8 mouse cellular contexts compared by ENCODE assay signal in genomic region chr6:83794760-83795296, GRCm38 (mm10). TPM values are rescaled to one million over a fixed set of nuclear protein-coding genes. Genes with fewer than 3 reads are reported as not detected.
DNase-seq lines count a peak whose midpoint lies in the region; ATAC-seq lines count a peak whose summit lies in the region.

Gene Nagk, plus strand, starts transcription at chr6:83794982.

- peak; percentile 93 to 94 for DNase-seq in CD8-positive naive resting alpha-beta T cell, adult 2 months (ENCODE audit: low read depth in 2 of 2, low spot score in 2 of 2)
- DNase-seq in c-Kit-positive CD71-negative TER-119-negative erythroid progenitor cells, embryonic 14.5 days (ENCODE audit: low read depth), result peak; percentile 90
- peak; percentile 95 for DNase-seq in forebrain, embryonic 11.5 days (ENCODE audit: low spot score)
- peak; percentile 95 to 98 for DNase-seq in kidney, postnatal 36 days
- DNase-seq in telencephalon, adult 2 months (ENCODE audit: low read depth, low spot score), result peak; percentile 94

- H3K4me3 ChIP-seq in forebrain, embryonic 11.5 days (ENCODE audit: low read depth, low read length), result peak within 1 kb of the TSS; percentile 66
- H3K4me3 ChIP-seq in heart, embryonic 16.5 days (ENCODE audit: low read length), result peak within 1 kb of the TSS; percentile 87
- peak within 1 kb of the TSS; percentile 75 for H3K4me3 ChIP-seq in liver, embryonic 15.5 days (replicated peaks)
- H3K4me3 ChIP-seq in neural tube, embryonic 12.5 days, result peak within 1 kb of the TSS; percentile 80

- H3K9ac ChIP-seq in forebrain, embryonic 11.5 days (ENCODE audit: low read length), result peak within 1 kb of the TSS; percentile 78
- peak within 1 kb of the TSS; percentile 86 for H3K9ac ChIP-seq in heart, embryonic 16.5 days (ENCODE audit: low read length)
- peak within 1 kb of the TSS; percentile 51 for H3K9ac ChIP-seq in liver, embryonic 15.5 days
- H3K9ac ChIP-seq in neural tube, embryonic 12.5 days, result peak within 1 kb of the TSS; percentile 84

- H3K27me3 ChIP-seq in forebrain, embryonic 11.5 days (ENCODE audit: control insufficient read depth, insufficient read depth, low read length), result no peaks in the 10 kb centered on the region
- H3K27me3 ChIP-seq in heart, embryonic 16.5 days (ENCODE audit: control insufficient read depth, insufficient read depth, low read length), result no peaks in the 10 kb centered on the region
- peaks cover 8% of the 10 kb centered on the region for H3K27me3 ChIP-seq in liver, embryonic 15.5 days
- no peaks in the 10 kb centered on the region for H3K27me3 ChIP-seq in neural tube, embryonic 12.5 days (replicated peaks)

- no peaks in the 10 kb centered on the region for H3K9me3 ChIP-seq in forebrain, embryonic 11.5 days (ENCODE audit: control insufficient read depth, low read length)
- H3K9me3 ChIP-seq in heart, embryonic 16.5 days (replicated peaks; ENCODE audit: control insufficient read depth, low read length), result no peaks in the 10 kb centered on the region
- no peaks in the 10 kb centered on the region for H3K9me3 ChIP-seq in liver, embryonic 15.5 days (replicated peaks)
- H3K9me3 ChIP-seq in neural tube, embryonic 12.5 days, result no peaks in the 10 kb centered on the region

- peaks cover 4% of the 10 kb centered on the region; the same call in 1 of the 2 replicates for H3K4me1 ChIP-seq in forebrain, embryonic 11.5 days (replicated peaks; ENCODE audit: control insufficient read depth, insufficient read depth, low read length)
- H3K4me1 ChIP-seq in heart, embryonic 16.5 days (ENCODE audit: control insufficient read depth, insufficient read depth, low read length), result peaks cover 14% of the 10 kb centered on the region
- peaks cover 32% of the 10 kb centered on the region for H3K4me1 ChIP-seq in liver, embryonic 15.5 days (replicated peaks)
- H3K4me1 ChIP-seq in neural tube, embryonic 12.5 days, result peaks cover 6% of the 10 kb centered on the region

- H3K4me2 ChIP-seq in forebrain, embryonic 11.5 days (ENCODE audit: low read depth, low read length, severe bottlenecking), result peak within 1 kb of the TSS; percentile 95
- peak within 1 kb of the TSS; percentile 78 for H3K4me2 ChIP-seq in heart, embryonic 16.5 days (ENCODE audit: low read depth, low read length)
- H3K4me2 ChIP-seq in liver, embryonic 15.5 days, result peak within 1 kb of the TSS; percentile 83
- H3K4me2 ChIP-seq in neural tube, embryonic 12.5 days (replicated peaks), result peak within 1 kb of the TSS; percentile 89

- ATAC-seq in forebrain, embryonic 11.5 days (replicated peaks; ENCODE audit: low FRiP score), result peak; percentile 96
- ATAC-seq in heart, embryonic 16.5 days (replicated peaks; ENCODE audit: extremely low read depth, insufficient read depth, low FRiP score), result peak; percentile 94
- peak; percentile 90 for ATAC-seq in liver, embryonic 15.5 days (ENCODE audit: insufficient read depth)
- peak; percentile 96 for ATAC-seq in neural tube, embryonic 12.5 days (ENCODE audit: low FRiP score, low read depth)

- under 1% methylated on average over 43 of the region's 43 CpGs for WGBS in forebrain, embryonic 11.5 days
- WGBS in heart, embryonic 16.5 days, result under 1% methylated on average over 43 of the region's 43 CpGs
- WGBS in liver, embryonic 15.5 days (ENCODE audit: insufficient replicate concordance), result under 1% methylated on average over 43 of the region's 43 CpGs
- WGBS in neural tube, embryonic 12.5 days, result under 1% methylated on average over 43 of the region's 43 CpGs

- H3K27ac ChIP-seq in forebrain, embryonic 11.5 days (ENCODE audit: low read depth, low read length), result peak within 1 kb of the TSS; percentile 91
- peak within 1 kb of the TSS; percentile 95 for H3K27ac ChIP-seq in heart, embryonic 16.5 days (ENCODE audit: low read length)
- peak within 1 kb of the TSS; percentile 98 for H3K27ac ChIP-seq in liver, embryonic 15.5 days (replicated peaks)
- peak within 1 kb of the TSS; percentile 92 for H3K27ac ChIP-seq in neural tube, embryonic 12.5 days

- no peaks in the 10 kb centered on the region for H3K36me3 ChIP-seq in forebrain, embryonic 11.5 days (ENCODE audit: control insufficient read depth, insufficient read depth, low read length)
- peaks cover 5% of the 10 kb centered on the region; the same call in 1 of the 2 replicates for H3K36me3 ChIP-seq in heart, embryonic 16.5 days (ENCODE audit: control insufficient read depth, insufficient read depth)
- H3K36me3 ChIP-seq in liver, embryonic 15.5 days (replicated peaks), result no peaks in the 10 kb centered on the region
- peaks cover 6% of the 10 kb centered on the region; the same call in 1 of the 2 replicates for H3K36me3 ChIP-seq in neural tube, embryonic 12.5 days

RNA-seq across cellular contexts. Expression of gene Nagk, which starts in this region (rescaled TPM):
- 36.0 and 37.4 TPM in 2 replicates for polyA plus RNA-seq in forebrain, embryonic 11.5 days (2014; fragmentation: Nextera tagmentation; extraction: Ambion mirVana)
- polyA plus RNA-seq in heart, embryonic 16.5 days (2015; fragmentation: Nextera tagmentation; extraction: Ambion mirVana), result 67.5 and 69.6 TPM in 2 replicates
- 16.6 and 20.1 TPM in 2 replicates for polyA plus RNA-seq in liver, embryonic 15.5 days (2015; fragmentation: Nextera tagmentation; extraction: Ambion mirVana)
- polyA plus RNA-seq in neural tube, embryonic 12.5 days (2016; fragmentation: Nextera tagmentation; extraction: Ambion mirVana), result 59.1 and 62.6 TPM in 2 replicates

Comparison
In these comparisons a context has a peak if more than half of its experiments do, and no peak if none do; other contexts are left out.
1. Peak in every context shown above with its lines: DNase-seq, ATAC-seq, H3K4me3 ChIP-seq and H3K27ac ChIP-seq.